Mouse (Mus musculus) spleen, adult 2 months (tissue): Measurements from ENCODE around the gene Ebi3.

ENCODE experiments used
- CTCF ChIP-seq: fragments of 200-500 bp; IDR thresholded peaks from 2 replicates; pipeline ENCODE4 v1.5.1; 2011; ENCODE audit warnings: mild to moderate bottlenecking, inconsistent platforms; ENCODE audit not compliant: insufficient read depth, insufficient read length, insufficient replicate concordance; ENCODE audit errors: extremely low read depth
- POLR2A ChIP-seq: fragments of 200-500 bp; IDR thresholded peaks from 2 replicates; pipeline ENCODE4 v1.6.1; 2011; ENCODE audit warnings: low read depth, low read length, inconsistent platforms

DNA sequence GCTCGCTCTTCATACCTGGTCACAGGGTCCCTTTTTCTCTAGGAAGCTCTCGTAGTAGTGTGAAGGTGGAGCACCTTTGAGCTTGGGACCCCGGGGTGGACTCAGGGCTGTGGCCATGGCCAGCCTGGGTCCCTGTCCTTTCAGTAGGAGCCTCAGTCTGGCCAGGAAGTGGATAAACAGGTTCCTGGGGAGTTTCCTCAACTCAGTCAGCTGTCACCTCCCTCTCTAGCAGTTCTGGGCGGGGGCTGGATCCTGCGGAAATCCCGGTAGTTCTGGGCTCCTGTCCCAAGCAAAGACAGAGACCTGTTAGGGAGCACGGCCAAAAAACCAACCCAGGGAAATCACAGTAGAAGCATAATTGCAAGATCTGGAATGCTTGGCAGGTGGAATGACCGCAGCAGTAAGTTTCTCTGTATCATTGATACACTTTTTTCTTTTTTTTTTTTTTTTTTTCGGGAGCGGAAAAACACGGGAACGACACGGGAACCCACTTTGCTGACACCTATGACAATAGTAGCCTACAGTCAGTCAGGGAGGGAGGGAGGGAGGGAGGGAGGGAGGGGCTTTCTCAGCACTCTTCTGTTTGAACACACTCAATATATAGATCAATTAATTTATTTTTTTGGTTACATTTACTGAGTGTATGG is 53.1 kb downstream of the Ebi3 start, which contains the start of the genes Stap2 and Mpnd:
- no peak for TF ChIP-seq POLR2A
- TF ChIP-seq CTCF = no peak
